Mouse (Mus musculus): ENCODE data around the gene Cklf. TPM values are rescaled to one million over a fixed set of nuclear protein-coding genes. Genes with fewer than 3 reads are reported as not detected.
A peak's percentile ranks its signal among the peaks of the same experiment; 100 is the strongest.
"Not testable (repeated sequence)": the region's sequence is repeated elsewhere in the genome, so short reads cannot be mapped to it uniquely, and the experiment has no call there.

Gene Cklf
- total RNA-seq, 2 experiments from 2014 or later = 4.1 to 4.4 TPM

DNA sequence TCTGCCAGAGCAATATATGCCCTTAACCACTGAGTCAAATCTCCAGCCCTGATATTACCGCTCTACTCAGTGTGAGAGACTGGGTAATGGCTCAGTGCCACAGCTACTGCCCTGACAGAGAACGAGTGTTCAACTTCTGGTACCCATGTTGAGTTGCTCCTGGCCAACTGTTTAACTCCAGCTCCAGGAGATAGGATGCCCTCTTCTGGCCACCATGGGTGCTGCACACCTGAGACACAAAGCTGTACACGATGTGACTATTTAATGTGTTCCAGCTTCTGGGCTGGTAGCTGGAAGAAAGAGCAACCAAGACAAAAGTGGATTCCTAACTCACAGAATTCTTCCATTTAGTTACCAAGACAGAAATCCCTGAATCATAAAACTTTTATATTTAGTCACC is 2.4 kb downstream of the Cklf start:
- peak in 1 of 2 experiments; percentile 20 for DNase-seq
- intact Hi-C loops (cut with DNase I) = loop anchor here (5.0 kb wide), 3 partner anchors 49 to 319 kb away; partner anchors contain the start of gene Dync1li2

DNA sequence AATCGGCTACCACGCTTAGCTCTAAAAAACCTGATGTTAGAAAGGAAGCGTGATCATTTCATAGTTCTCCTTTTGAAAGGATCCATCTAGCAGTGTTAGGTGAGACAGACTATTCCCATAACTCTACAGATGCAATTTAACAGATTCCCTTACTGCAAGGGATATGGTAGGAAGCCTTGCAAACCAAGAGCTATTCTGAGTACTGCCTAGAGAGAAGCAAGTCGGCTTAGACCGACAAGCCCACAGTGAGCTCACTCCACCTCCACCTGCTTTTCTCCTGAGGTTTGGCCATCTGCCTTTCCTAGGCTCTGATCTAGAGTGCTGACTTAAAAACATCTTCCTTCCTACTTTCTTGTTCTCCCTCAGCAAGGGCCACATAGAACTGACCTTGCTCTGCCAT is 11.1 kb downstream of the Cklf start:
- intact Hi-C loops (cut with DNase I); DNase-seq: not testable (repeated sequence)

DNA sequence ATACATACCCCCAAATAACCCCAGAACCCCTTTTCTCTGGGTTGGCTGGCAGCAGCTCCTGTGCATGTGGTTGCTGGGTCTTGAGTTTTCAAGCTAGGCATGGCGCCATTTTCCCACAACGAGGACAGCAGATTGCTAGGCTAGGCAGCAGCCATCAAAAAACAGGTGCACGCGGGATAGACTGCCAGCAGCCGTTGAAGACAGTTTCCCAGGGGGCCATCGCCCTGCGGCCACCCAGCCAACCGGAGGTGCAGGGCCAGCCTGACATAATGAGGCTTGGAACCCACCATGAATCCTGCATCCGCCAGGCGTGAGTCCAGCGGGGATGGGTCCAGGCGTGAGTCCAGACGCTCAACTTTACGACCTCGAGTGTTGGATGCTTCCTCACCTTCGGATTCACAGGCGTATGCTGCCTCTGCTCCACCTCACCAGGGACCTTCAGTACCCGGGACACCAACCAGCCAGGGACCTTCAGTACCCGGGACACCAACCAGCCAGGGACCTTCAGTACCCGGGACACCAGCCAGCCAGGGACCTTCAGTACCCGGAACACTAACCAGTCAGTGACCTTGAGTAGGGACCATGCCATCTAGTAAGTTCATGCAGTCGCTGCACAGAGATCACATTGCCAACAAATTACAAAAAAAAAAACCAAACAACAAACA is 13.7 kb downstream of the Cklf start:
- DNase-seq; intact Hi-C loops (cut with DNase I): not testable (repeated sequence)

DNA sequence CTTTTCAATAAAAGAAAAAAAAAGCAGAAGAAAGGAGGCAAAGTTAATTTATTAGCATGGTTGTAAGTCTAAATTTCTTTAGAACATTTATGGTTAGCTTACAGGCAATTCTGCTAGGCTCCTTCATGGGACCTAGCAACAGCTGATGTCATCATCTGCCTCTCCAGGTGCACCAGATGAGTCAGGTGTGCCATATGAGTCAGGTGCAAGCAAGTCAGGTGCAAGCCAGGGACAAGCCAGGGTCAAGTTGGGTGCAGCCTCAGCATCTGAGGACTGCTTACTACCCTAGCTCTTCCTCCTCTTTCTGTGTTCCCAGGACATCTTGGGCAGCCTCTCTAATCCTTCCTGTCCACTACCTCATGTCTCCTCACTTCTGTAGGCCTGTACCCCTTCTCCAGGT is 17.7 kb downstream of the Cklf start:
- DNase-seq = no peak
- intact Hi-C loops (cut with DNase I) = no loop called here

DNA sequence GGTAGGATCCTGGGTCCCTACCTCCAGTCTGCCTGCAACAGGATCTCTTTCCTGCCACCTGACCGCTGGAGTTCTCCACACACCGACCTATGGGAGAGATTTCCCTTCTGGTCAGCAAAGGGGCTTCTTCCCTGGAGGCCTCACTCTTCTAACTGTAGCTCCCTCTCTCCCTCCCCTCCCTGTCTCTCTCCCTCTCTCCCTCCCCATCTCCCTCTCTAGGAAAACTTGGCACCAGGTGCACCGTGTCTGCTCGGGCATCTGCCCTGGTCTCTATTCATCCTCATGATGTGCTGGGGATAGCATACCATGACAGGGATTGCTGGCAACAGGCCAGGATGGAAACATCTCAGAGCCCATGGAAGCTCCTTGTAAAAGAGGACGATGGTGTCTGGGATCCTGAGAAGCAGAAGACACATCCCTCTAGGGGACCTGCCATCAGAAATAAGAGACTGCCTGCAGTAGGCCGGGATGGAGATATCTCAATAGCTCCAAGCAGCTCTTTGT is 18.3 kb downstream of the Cklf start:
- intact Hi-C loops (cut with DNase I) = no loop called here

DNA sequence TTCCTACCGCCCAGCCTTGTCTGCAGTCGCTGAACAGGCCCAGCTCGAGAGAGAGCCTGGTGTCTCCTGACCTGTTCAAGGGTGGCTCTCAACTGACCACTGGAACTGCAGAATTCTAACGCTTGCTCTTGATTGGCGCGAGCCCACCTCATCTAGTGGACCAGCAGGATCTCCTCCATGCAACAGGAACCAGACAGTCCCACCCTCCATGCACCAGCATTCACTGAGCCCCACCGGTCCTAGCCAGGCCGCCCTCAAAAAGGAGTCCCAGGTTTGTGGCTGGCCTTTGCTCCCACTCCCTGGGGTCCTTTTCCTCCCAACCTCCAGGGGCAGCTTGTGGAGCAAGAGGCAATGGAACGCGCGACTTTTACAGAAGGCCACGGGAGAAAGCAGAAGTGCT is 42.4 kb downstream of the Cklf start, which contains the start of gene Cmtm2a:
Gene Cmtm2a, minus strand, starts transcription at position 101 of the 400 bp plus-strand sequence.
- DNase-seq; intact Hi-C loops (cut with DNase I): not testable (repeated sequence)

More for the DNA sequence above, 18.3 kb downstream of the Cklf start:
- DNase-seq = no peak

DNA sequence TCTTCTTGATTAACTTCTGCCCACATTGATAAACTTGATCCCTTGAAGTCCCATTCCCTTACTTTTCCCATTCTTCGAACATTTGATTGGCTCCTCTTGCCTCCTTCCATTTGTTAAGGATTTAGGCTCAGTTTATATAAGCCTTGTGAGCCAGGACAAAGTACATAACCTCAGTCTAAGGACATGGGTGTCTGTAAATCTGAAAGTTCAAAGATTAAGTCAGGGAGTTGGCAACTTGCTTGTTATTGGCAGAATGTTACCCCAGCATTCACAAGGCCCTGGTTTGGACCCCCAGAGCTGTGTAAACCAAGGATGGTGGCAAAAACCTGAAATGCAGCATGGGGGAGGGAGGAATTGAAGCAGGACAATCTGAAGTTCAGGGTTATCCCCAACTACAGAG is 43.7 kb downstream of the Cklf start:
- intact Hi-C loops (cut with DNase I) = no loop called here
- no peak for DNase-seq

DNA sequence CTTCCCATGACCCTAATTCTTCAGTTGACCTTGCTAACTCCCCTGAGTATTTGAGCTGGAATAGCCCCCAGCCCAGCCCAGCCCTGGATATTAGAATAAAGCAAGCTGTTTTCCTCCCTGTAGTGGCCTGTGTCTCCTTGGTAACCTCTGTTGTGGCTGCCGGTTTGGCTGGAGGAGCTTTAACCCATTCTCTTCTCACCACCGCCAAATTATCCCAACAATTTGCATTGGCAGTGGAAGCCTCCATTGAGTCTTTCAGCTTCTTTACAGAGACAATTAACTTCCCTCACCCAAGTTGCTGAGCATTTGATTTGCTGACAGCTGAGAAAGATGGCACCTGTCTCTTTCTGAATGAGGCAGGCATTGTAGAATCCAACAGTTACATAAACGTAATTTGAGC is 50.9 kb downstream of the Cklf start:
- not testable (repeated sequence) for DNase-seq
- intact Hi-C loops (cut with DNase I) = loop anchor here (5.0 kb wide), 1 partner anchor 49 kb away; the partner anchor contains the start of gene Cklf

DNA sequence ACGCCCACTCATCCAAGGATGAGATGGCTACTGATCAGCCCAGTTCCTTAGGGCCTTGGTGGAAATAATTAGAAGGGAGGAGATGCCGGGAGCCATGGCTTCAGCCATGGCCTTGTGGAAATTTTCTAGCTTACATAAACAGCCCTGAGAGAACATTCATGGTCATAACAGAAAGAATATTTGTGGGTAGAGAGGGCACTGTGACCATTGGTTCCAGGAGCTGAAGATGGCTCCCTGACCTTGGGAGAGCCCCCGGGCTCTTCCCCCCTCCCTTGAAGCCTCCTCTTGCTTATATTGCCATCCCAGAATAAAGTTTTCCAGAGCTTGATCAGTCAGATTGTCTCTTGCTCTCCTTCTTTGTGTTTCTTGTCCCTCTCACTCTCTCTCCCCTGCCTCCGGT is 51.9 kb downstream of the Cklf start:
- not testable (repeated sequence) for DNase-seq
- intact Hi-C loops (cut with DNase I) = loop anchor here (5.0 kb wide), 1 partner anchor 50 kb away; the partner anchor contains the start of gene Cklf

DNA sequence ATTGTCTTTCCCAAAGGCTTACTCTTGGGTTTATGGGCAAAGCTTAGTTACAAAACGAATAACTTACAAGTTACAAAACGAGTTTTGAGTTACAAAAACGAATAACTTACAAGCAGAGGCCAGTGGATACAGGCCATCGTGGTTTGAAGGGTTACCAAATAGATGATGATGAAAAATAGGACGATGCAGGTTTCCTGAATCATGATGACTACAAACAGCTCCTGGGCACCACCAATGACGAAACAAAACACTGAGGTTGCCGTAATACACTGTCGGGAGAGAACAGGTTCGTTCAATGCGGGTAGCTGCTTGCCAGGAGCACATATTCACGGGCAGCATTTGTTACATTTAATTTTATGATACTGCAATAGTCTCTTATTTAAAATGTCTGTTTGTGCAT is 54.3 kb downstream of the Cklf start:
- intact Hi-C loops (cut with DNase I) = loop anchor here (5.0 kb wide), 1 partner anchor 53 kb away; the partner anchor contains the start of gene Cklf
- no peak for DNase-seq

DNA sequence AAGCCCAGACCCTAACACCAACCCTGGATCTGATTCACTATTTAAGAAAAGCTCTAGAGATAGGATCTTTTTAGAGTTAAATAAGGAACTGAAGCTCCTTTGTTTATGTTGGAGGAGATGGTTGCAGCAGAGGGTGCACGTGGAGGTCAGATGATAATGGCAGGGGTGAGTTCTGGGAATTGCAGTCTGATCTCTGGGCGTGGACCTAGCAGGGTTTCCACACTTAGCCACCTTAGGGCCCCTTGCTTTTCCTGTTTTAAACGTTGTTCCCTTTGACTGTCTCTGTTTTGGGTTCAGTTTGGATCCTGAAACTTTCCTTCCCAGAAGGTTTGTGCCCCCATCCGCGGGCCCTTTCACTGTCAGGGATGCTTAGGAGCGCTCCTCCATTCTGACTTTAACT is 57.7 kb downstream of the Cklf start:
- intact Hi-C loops (cut with DNase I); DNase-seq: not testable (repeated sequence)

DNA sequence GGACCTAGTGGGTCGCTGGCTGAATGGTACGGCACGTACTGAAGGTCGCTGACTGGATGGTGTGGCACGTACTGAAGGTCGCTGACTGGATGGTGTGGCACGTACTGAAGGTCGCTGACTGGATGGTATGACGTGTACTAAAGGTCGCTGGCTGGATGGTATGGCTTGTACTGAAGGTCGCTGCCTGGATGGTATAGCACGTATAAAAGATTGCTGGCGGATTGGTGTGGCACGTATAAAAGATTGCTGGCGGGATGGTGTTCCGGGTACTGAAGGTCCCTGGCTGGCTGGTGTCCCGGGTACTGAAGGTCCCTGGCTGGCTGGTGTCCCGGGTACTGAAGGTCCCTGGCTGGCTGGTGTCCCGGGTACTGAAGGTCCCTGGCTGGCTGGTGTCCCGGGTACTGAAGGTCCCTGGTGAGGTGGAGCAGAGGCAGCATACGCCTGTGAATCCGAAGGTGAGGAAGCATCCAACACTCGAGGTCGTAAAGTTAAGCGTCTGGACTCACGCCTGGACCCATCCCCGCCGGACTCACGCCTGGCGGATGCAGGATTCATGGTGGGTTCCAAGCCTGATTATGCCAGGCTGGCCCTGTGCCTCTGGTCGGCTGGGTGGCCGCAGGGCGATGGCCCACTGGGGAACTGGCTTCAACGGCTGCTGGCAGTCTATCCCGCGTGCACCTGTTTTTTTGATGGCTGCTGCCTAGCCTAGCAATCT is 58.9 kb downstream of the Cklf start, which contains the start of the genes Gm45711 and Cmtm1:
Gene Gm45711, minus strand, starts transcription at position 641 of the 715 bp plus-strand sequence.
Gene Cmtm1, minus strand, starts transcription at position 705 of the 715 bp plus-strand sequence.
- intact Hi-C loops (cut with DNase I) = not testable (repeated sequence)
- DNase-seq = peak; percentile 33 to 49

DNA sequence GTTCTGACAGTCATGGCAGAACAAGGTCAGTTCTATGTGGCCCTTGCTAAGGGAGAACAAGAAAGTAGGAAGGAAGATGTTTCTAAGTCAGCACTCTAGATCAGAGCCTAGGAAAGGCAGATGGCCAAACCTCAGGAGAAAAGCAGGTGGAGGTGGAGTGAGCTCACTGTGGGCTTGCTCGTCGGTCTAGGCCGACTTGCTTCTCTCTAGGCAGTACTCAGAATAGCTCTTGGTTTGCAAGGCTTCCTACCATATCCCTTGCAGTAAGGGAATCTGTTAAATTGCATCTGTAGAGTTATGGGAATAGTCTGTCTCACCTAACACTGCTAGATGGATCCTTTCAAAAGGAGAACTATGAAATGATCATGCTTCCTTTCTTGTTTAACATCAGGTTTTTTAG is 61.4 kb downstream of the Cklf start:
- intact Hi-C loops (cut with DNase I) = loop anchor here (2.0 kb wide), 1 partner anchor 29 kb away; no protein-coding TSS in a partner anchor
- DNase-seq = not testable (repeated sequence)

DNA sequence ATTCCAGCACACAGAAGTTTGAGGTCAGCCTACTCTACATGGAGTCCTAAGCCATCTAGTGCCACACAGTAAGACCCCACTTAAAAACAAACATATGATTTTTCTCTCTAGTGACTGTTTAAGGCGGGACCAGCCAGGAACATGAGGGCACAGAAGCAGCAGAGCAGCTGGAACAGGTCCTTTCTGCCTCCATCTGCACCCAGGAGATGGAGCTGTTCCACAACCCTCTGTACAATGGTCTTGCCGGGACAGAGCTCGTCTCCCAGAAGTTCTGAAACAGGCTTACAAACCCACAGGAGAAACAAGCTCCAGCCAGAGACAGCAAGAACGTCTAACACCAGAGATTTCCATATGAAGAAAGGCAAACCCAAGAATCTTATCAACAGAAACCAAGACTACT is 62.6 kb downstream of the Cklf start:
- intact Hi-C loops (cut with DNase I) = loop anchor here (2.0 kb wide), 1 partner anchor 27 kb away; no protein-coding TSS in a partner anchor
- DNase-seq = peak; percentile 22 to 26

Other genes starting within 250 kb of the Cklf start
- 100 to 1,000 TPM; 133 to 159 TPM for gene Cdh5, start 149.2 kb upstream of the Cklf start, total RNA-seq (2021)
- gene Bean1, start 80.4 kb upstream of the Cklf start, total RNA-seq (2021) = 1 to 10 TPM in 1 of 2 experiments, under 1 TPM in 1; 0.92 to 1.1 TPM
- 1 to 10 TPM; 8.0 to 9.2 TPM for gene Tk2, start 2.3 kb upstream of the Cklf start, total RNA-seq (2021)
- gene Cmtm2a, start 42.3 kb downstream of the Cklf start, total RNA-seq (2021) = not detected
- not detected for gene Gm45711, start 59.2 kb downstream of the Cklf start, total RNA-seq (2021)
- not detected for gene Cmtm1, start 59.3 kb downstream of the Cklf start, total RNA-seq (2021)
- not detected for gene Gm11020, start 70.7 kb downstream of the Cklf start, total RNA-seq (2021)
- gene Cmtm2b, start 71.4 kb downstream of the Cklf start, total RNA-seq (2021) = not detected
- 10 to 100 TPM; 14.4 to 15.7 TPM for gene Cmtm3, start 88.5 kb downstream of the Cklf start, total RNA-seq (2021)
- 10 to 100 TPM; 11.0 to 12.0 TPM for gene Cmtm4, start 144.9 kb downstream of the Cklf start, total RNA-seq (2021)
- 100 to 1,000 TPM; 104 to 112 TPM for gene Dync1li2, start 192.2 kb downstream of the Cklf start, total RNA-seq (2021)

Measured in heart, postnatal 36 days (tissue).